Mouse (Mus musculus): Measurements from ENCODE around the gene Fli1. TPM values are rescaled to one million over a fixed set of nuclear protein-coding genes. Genes with fewer than 3 reads are reported as not detected.

Gene Fli1
- total and polyA plus RNA-seq, 3 experiments, result 13.8 to 171 (median 24.3) TPM

- Histone ChIP-seq H3K79me2 (ENCODE audit: control insufficient read depth, insufficient read depth, low read length, poor library complexity) (no peaks in the 10 kb centered on the region), H3K36me3 (ENCODE audit: control insufficient read depth in 1 of 2, insufficient read depth in 2 of 2, low read length in 2 of 2) (peaks cover 0 to 2% of the 10 kb centered on the region in 2 experiments; a peak in 1 of 4 replicates), H3K9me3 (replicated peaks; ENCODE audit: insufficient read depth, low read length) (no peaks in the 10 kb centered on the region), H3K27ac (ENCODE audit: control insufficient read depth, low read depth, low read length) (no peak overlapping the region), H3K4me3 (ENCODE audit: control insufficient read depth in 1 of 2, insufficient read depth in 1 of 2, low read depth in 2 of 2, low read length in 2 of 2) (no peak overlapping the region), H3K4me1 (ENCODE audit: control insufficient read depth in 1 of 2, insufficient read depth in 2 of 2, low read length in 2 of 2) (0 out of 4 replicates have a peak, but pooled peaks cover 0 to 7% of the 10 kb centered on the region in 2 experiments), H3K27me3 (ENCODE audit: control insufficient read depth in 1 of 2, insufficient read depth in 2 of 2, low read length in 2 of 2) (no peaks in the 10 kb centered on the region), H3K9ac (ENCODE audit: control insufficient read depth, low read depth, low read length, poor library complexity, severe bottlenecking) (no peak overlapping the region)
- TF ChIP-seq SIN3A (IDR thresholded peaks at IDR 0.05; ENCODE audit: low read length) (no peak), RCOR1 (IDR thresholded peaks at IDR 0.05; ENCODE audit: low read depth, low read length) (no peak), ZMIZ1 (IDR thresholded peaks at IDR 0.05; ENCODE audit: low read depth, low read length) (no peak)
- no peak for DNase-seq (ENCODE audit: low read depth, low spot score)
These were observed 93.9 kb downstream of the Fli1 start for GRCm38 (mm10) chr9:32448766-32449165.

DNA sequence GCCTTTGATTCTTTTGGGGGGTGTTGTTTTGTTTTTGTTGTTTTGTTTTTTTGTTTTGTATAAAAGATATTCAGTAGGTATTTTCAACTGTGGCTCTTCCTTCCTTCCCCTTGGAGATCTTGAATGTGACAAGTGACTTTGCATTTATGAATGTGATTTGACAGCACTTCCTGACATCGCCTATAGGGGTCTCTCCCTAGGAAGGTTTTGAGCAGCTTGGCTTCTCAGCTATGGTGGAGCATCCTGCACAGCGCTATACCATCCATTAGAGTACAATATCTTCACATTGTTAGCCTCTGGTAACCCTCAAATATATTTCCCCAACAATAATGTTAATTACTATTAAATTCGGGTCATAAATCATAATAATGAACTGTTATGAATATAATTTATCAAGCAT, 96.9 kb downstream of the Fli1 start:
- H3K4me1 ChIP-seq (ENCODE audit: control insufficient read depth in 1 of 2, insufficient read depth in 2 of 2, low read length in 2 of 2), result 0 out of 4 replicates have a peak, but pooled peaks cover 0 to 7% of the 10 kb centered on the region in 2 experiments
- H3K27me3 ChIP-seq (ENCODE audit: control insufficient read depth in 1 of 2, insufficient read depth in 2 of 2, low read length in 2 of 2), result no peaks in the 10 kb centered on the region
- DNase-seq (ENCODE audit: low read depth, low spot score), result peak; percentile 75
- peaks cover 0 to 2% of the 10 kb centered on the region in 2 experiments; a peak in 1 of 4 replicates for H3K36me3 ChIP-seq (ENCODE audit: control insufficient read depth in 1 of 2, insufficient read depth in 2 of 2, low read length in 2 of 2)
- H3K9ac ChIP-seq (ENCODE audit: control insufficient read depth, low read depth, low read length, poor library complexity, severe bottlenecking), result no peak overlapping the region
- no peaks in the 10 kb centered on the region for H3K79me2 ChIP-seq (ENCODE audit: control insufficient read depth, insufficient read depth, low read length, poor library complexity)
- no peak overlapping the region for H3K4me3 ChIP-seq (ENCODE audit: control insufficient read depth in 1 of 2, insufficient read depth in 1 of 2, low read depth in 2 of 2, low read length in 2 of 2)
- TF ChIP-seq POLR2AphosphoS2 (IDR thresholded peaks at IDR 0.05; ENCODE audit: low read length), result no peak
- peak; percentile 23 to 55 (median 50); a peak in 5 of 6 replicates for TF ChIP-seq CTCF (IDR thresholded peaks at IDR 0.05 in 2 of 3, conservative IDR thresholded peaks at IDR 0.05 in 1 of 3; ENCODE audit: control insufficient read depth in 1 of 3, insufficient read depth in 1 of 3, low read depth in 2 of 3, low read length in 3 of 3, poor library complexity in 1 of 3, severe bottlenecking in 1 of 3)
- TF ChIP-seq SMC3 (IDR thresholded peaks at IDR 0.05; ENCODE audit: low read depth, low read length), result peak; percentile 18; the same call in 1 of the 2 replicates
- peak; percentile 27 for TF ChIP-seq RAD21 (IDR thresholded peaks at IDR 0.05; ENCODE audit: low read depth, low read length)
- TF ChIP-seq BHLHE40 (IDR thresholded peaks at IDR 0.05; ENCODE audit: borderline replicate concordance, low read depth, low read length), result no peak
- TF ChIP-seq ETS1 (IDR thresholded peaks at IDR 0.05; ENCODE audit: low read depth, low read length), result no peak
- no peaks in the 10 kb centered on the region for H3K9me3 ChIP-seq (replicated peaks; ENCODE audit: insufficient read depth, low read length)
- H3K27ac ChIP-seq (ENCODE audit: control insufficient read depth, low read depth, low read length), result no peak overlapping the region

GRCm38 (mm10) chr9:32444453-32445201, 98.0 kb downstream of the Fli1 start:
- DNase-seq (ENCODE audit: low read depth, low spot score), result no peak
- TF ChIP-seq UBTF (IDR thresholded peaks at IDR 0.05; ENCODE audit: borderline replicate concordance, insufficient read depth, low read depth, low read length), result no peak
- TF ChIP-seq EP300 (IDR thresholded peaks at IDR 0.05; ENCODE audit: low read depth in 1 of 2, low read length in 2 of 2), result peak in 1 of 2 experiments; percentile 28; a peak in 1 of 4 replicates
- 0 out of 4 replicates have a peak, but pooled peaks cover 0 to 7% of the 10 kb centered on the region in 2 experiments for H3K4me1 ChIP-seq (ENCODE audit: control insufficient read depth in 1 of 2, insufficient read depth in 2 of 2, low read length in 2 of 2)
- no peaks in the 10 kb centered on the region for H3K79me2 ChIP-seq (ENCODE audit: control insufficient read depth, insufficient read depth, low read length, poor library complexity)
- peaks cover 0 to 2% of the 10 kb centered on the region in 2 experiments; a peak in 1 of 4 replicates for H3K36me3 ChIP-seq (ENCODE audit: control insufficient read depth in 1 of 2, insufficient read depth in 2 of 2, low read length in 2 of 2)
- H3K4me3 ChIP-seq (ENCODE audit: control insufficient read depth in 1 of 2, insufficient read depth in 1 of 2, low read depth in 2 of 2, low read length in 2 of 2), result no peak overlapping the region
- no peaks in the 10 kb centered on the region for H3K27me3 ChIP-seq (ENCODE audit: control insufficient read depth in 1 of 2, insufficient read depth in 2 of 2, low read length in 2 of 2)
- no peak overlapping the region for H3K27ac ChIP-seq (ENCODE audit: control insufficient read depth, low read depth, low read length)
- no peak overlapping the region for H3K9ac ChIP-seq (ENCODE audit: control insufficient read depth, low read depth, low read length, poor library complexity, severe bottlenecking)
- H3K9me3 ChIP-seq (replicated peaks; ENCODE audit: insufficient read depth, low read length), result no peaks in the 10 kb centered on the region
